Comparison of ENCODE assay signal across 9 mouse cellular contexts in genomic region chr12:49373821-49374605, GRCm38 (mm10). TPM values are rescaled to one million over a fixed set of nuclear protein-coding genes. Genes with fewer than 3 reads are reported as not detected.
DNase-seq lines count a peak whose midpoint lies in the region; ATAC-seq lines count a peak whose summit lies in the region.
"Had no signal": no experiment of that assay in that cellular context is flagged by ENCODE, and none has a peak within 500 bp of the region (broad histone marks: within the 10 kb centered on the region; RNA-seq: fewer than 3 reads in every experiment).

No protein-coding gene starts in this region.

- no peak overlapping the region for H3K9ac ChIP-seq in kidney, embryonic 15.5 days
- no peak overlapping the region for H3K9ac ChIP-seq in hindbrain, embryonic 11.5 days (ENCODE audit: low read depth, low read length)
- H3K9ac ChIP-seq in midbrain, embryonic 14.5 days (replicated peaks; ENCODE audit: low read length) = no peak overlapping the region

- H3K4me3 ChIP-seq in kidney, embryonic 15.5 days (replicated peaks) = peak overlapping the region; percentile 26
- peak overlapping the region; percentile 27 for H3K4me3 ChIP-seq in brown adipose tissue, adult 24 weeks (ENCODE audit: insufficient read depth, low read depth, low read length)
- H3K4me3 ChIP-seq in hindbrain, embryonic 11.5 days (ENCODE audit: low read depth, low read length) = no peak overlapping the region
- no peak overlapping the region; the same call in 1 of the 2 replicates for H3K4me3 ChIP-seq in midbrain, embryonic 14.5 days (replicated peaks; ENCODE audit: low read depth, low read length)

- DNase-seq in kidney, adult 18-20 months = no peak
- DNase-seq in hindbrain, embryonic 11.5 days (ENCODE audit: low spot score) = peak; percentile 63
- peak; percentile 48 for DNase-seq in midbrain, embryonic 14.5 days
- DNase-seq in thymus, postnatal 25 days = no peak
- DNase-seq in kidney, adult 11 months = no peak
- no peak for DNase-seq in cerebellum, adult 9-10 months

- peak overlapping the region; percentile 50 for H3K4me2 ChIP-seq in kidney, embryonic 15.5 days
- H3K4me2 ChIP-seq in hindbrain, embryonic 11.5 days (replicated peaks; ENCODE audit: low read depth, low read length) = peak overlapping the region; percentile 13; the same call in 1 of the 2 replicates
- H3K4me2 ChIP-seq in midbrain, embryonic 14.5 days (ENCODE audit: low read length) = peak overlapping the region; percentile 30

- H3K4me1 ChIP-seq in kidney, embryonic 15.5 days = peaks cover 8% of the 10 kb centered on the region; the same call in 1 of the 2 replicates
- no peaks in the 10 kb centered on the region for H3K4me1 ChIP-seq in brown adipose tissue, adult 24 weeks (ENCODE audit: control insufficient read depth, insufficient read depth, insufficient read length, low read length)
- no peaks in the 10 kb centered on the region; the same call in 1 of the 2 replicates for H3K4me1 ChIP-seq in hindbrain, embryonic 11.5 days (replicated peaks; ENCODE audit: control insufficient read depth, insufficient read depth, low read length)
- no peaks in the 10 kb centered on the region for H3K4me1 ChIP-seq in midbrain, embryonic 14.5 days (ENCODE audit: control insufficient read depth, insufficient read depth, low read length)

- H3K27ac ChIP-seq in kidney, embryonic 15.5 days = no peak overlapping the region
- no peak overlapping the region for H3K27ac ChIP-seq in brown adipose tissue, adult 24 weeks (replicated peaks; ENCODE audit: low read depth, low read length)
- H3K27ac ChIP-seq in hindbrain, embryonic 11.5 days (ENCODE audit: low read depth, low read length) = no peak overlapping the region
- H3K27ac ChIP-seq in midbrain, embryonic 14.5 days (replicated peaks; ENCODE audit: low read depth, low read length) = no peak overlapping the region

- no peak for ATAC-seq in kidney, embryonic 15.5 days (replicated peaks; ENCODE audit: low FRiP score)
- ATAC-seq in hindbrain, embryonic 11.5 days (ENCODE audit: low FRiP score) = peak; percentile 12; the same call in 1 of the 2 replicates
- 0 out of 2 replicates have a peak, but pooled peaks have one; percentile 9 for ATAC-seq in midbrain, embryonic 14.5 days (ENCODE audit: low FRiP score, low TSS enrichment)

- no peaks in the 10 kb centered on the region for H3K9me3 ChIP-seq in kidney, embryonic 15.5 days (replicated peaks)
- no peaks in the 10 kb centered on the region for H3K9me3 ChIP-seq in hindbrain, embryonic 11.5 days (ENCODE audit: control insufficient read depth, low read length)
- H3K9me3 ChIP-seq in midbrain, embryonic 14.5 days (ENCODE audit: control insufficient read depth, low read length) = no peaks in the 10 kb centered on the region

- peaks cover 94% of the 10 kb centered on the region for H3K27me3 ChIP-seq in kidney, embryonic 15.5 days
- peaks cover 71% of the 10 kb centered on the region for H3K27me3 ChIP-seq in hindbrain, embryonic 11.5 days (ENCODE audit: control insufficient read depth, insufficient read depth, low read length)
- peaks cover 88% of the 10 kb centered on the region for H3K27me3 ChIP-seq in midbrain, embryonic 14.5 days (ENCODE audit: control insufficient read depth, insufficient read depth, low read length)

- WGBS in kidney, embryonic 15.5 days = under 1% methylated on average over 24 of the region's 24 CpGs
- under 1% methylated on average over 24 of the region's 24 CpGs for WGBS in hindbrain, embryonic 11.5 days
- WGBS in midbrain, embryonic 14.5 days = 2% methylated on average over 24 of the region's 24 CpGs

- no peaks in the 10 kb centered on the region for H3K36me3 ChIP-seq in kidney, embryonic 15.5 days
- H3K36me3 ChIP-seq in hindbrain, embryonic 11.5 days (ENCODE audit: control insufficient read depth, insufficient read depth, low read length) = no peaks in the 10 kb centered on the region
- no peaks in the 10 kb centered on the region for H3K36me3 ChIP-seq in midbrain, embryonic 14.5 days (ENCODE audit: control insufficient read depth, insufficient read depth, low read length)
- H3K36me3 ChIP-seq: G1E had no signal

RNA-seq across cellular contexts. Expression of gene Foxg1, which starts 8.4 kb away (rescaled TPM):
- not detected in 2 replicates for polyA plus RNA-seq in kidney, embryonic 15.5 days (2015; fragmentation: Nextera tagmentation; extraction: Ambion mirVana)
- polyA plus RNA-seq in brown adipose tissue, adult 24 weeks (2012; ENCODE audit: insufficient read depth, insufficient read length, missing spikeins) = not detected in 2 replicates
- 0.39 and 0.49 TPM in 2 replicates for polyA plus RNA-seq in hindbrain, embryonic 11.5 days (2014; fragmentation: Nextera tagmentation; extraction: Ambion mirVana)
- polyA plus RNA-seq in midbrain, embryonic 14.5 days (2014; fragmentation: Nextera tagmentation; extraction: Ambion mirVana) = 0.16 and 0.28 TPM in 2 replicates
- polyA plus RNA-seq: G1E had no signal

RNA-seq across cellular contexts. Expression of gene Gm43517, which starts 11.0 kb away (rescaled TPM):
- polyA plus RNA-seq in kidney, embryonic 15.5 days (2015; fragmentation: Nextera tagmentation; extraction: Ambion mirVana) = not detected in 2 replicates
- polyA plus RNA-seq in brown adipose tissue, adult 24 weeks (2012; ENCODE audit: insufficient read depth, insufficient read length, missing spikeins) = not detected in 2 replicates
- 0.08 TPM in 1 of 2 replicates, not detected in the other for polyA plus RNA-seq in hindbrain, embryonic 11.5 days (2014; fragmentation: Nextera tagmentation; extraction: Ambion mirVana)
- polyA plus RNA-seq in midbrain, embryonic 14.5 days (2014; fragmentation: Nextera tagmentation; extraction: Ambion mirVana) = not detected in 2 replicates
- polyA plus RNA-seq: G1E had no signal

Comparison
In these comparisons a context has a peak if more than half of its experiments do, and no peak if none do; other contexts are left out.
1. H3K4me3 ChIP-seq: peak in kidney, embryonic 15.5 days (single experiment) and brown adipose tissue, adult 24 weeks (single experiment); none in hindbrain, embryonic 11.5 days (single experiment) and midbrain, embryonic 14.5 days (single experiment).
2. DNase-seq: peak in hindbrain, embryonic 11.5 days (single experiment) and midbrain, embryonic 14.5 days (single experiment); none in kidney, adult 18-20 months (single experiment), thymus, postnatal 25 days (single experiment), kidney, adult 11 months (single experiment) and cerebellum, adult 9-10 months (single experiment).
3. Peak in every context shown above with its lines, with median percentiles within 50 percentile points of each other: H3K4me2 ChIP-seq.